Mouse (Mus musculus): ENCODE results near the gene Asf1b. TPM values are rescaled to one million over a fixed set of nuclear protein-coding genes. Genes with fewer than 3 reads are reported as not detected.

Asf1b gene
- polyA plus RNA-seq, 1 experiment: 3.1 TPM

Other genes with a start within 250 kb of the Asf1b start
- gene Ddx39, start 240.3 kb upstream of the Asf1b start, polyA plus RNA-seq (2012; rRNA removed): 24.8 and 36.4 TPM in 2 replicates
- gene Adgre5, start 214.2 kb upstream of the Asf1b start, polyA plus RNA-seq (2012; rRNA removed): 119 and 129 TPM in 2 replicates
- 39.4 and 48.3 TPM in 2 replicates for gene Adgrl1, start 55.4 kb upstream of the Asf1b start, polyA plus RNA-seq (2012; rRNA removed)
- gene Gm10644, start 302 bp upstream of the Asf1b start, polyA plus RNA-seq (2012; rRNA removed): 0.69 and 0.96 TPM in 2 replicates
- 74.4 and 81.2 TPM in 2 replicates for gene Prkaca, start 17.5 kb downstream of the Asf1b start, polyA plus RNA-seq (2012; rRNA removed)
- gene Samd1, start 42.2 kb downstream of the Asf1b start, polyA plus RNA-seq (2012; rRNA removed): 34.5 and 36.0 TPM in 2 replicates
- 0.18 and 0.19 TPM in 2 replicates for gene 1700067K01Rik, start 46.0 kb downstream of the Asf1b start, polyA plus RNA-seq (2012; rRNA removed)
- 0.14 and 0.15 TPM in 2 replicates for gene 2210011C24Rik, start 56.7 kb downstream of the Asf1b start, polyA plus RNA-seq (2012; rRNA removed)
- 0.21 and 0.24 TPM in 2 replicates for gene Palm3, start 66.0 kb downstream of the Asf1b start, polyA plus RNA-seq (2012; rRNA removed)
- 2.0 and 2.1 TPM in 2 replicates for gene Il27ra, start 87.1 kb downstream of the Asf1b start, polyA plus RNA-seq (2012; rRNA removed)
- 0.21 and 0.30 TPM in 2 replicates for gene Rln3, start 89.5 kb downstream of the Asf1b start, polyA plus RNA-seq (2012; rRNA removed)
- 2.0 and 2.3 TPM in 2 replicates for gene Gm10643, start 109.6 kb downstream of the Asf1b start, polyA plus RNA-seq (2012; rRNA removed)
- gene Rfx1, start 111.3 kb downstream of the Asf1b start, polyA plus RNA-seq (2012; rRNA removed): 8.0 and 11.0 TPM in 2 replicates
- 20.4 and 26.6 TPM in 2 replicates for gene Dcaf15, start 149.3 kb downstream of the Asf1b start, polyA plus RNA-seq (2012; rRNA removed)
- 0.66 and 1.1 TPM in 2 replicates for gene Podnl1, start 170.5 kb downstream of the Asf1b start, polyA plus RNA-seq (2012; rRNA removed)
- 18.5 and 22.3 TPM in 2 replicates for gene Cc2d1a, start 192.4 kb downstream of the Asf1b start, polyA plus RNA-seq (2012; rRNA removed)
- 0.62 and 0.74 TPM in 2 replicates for gene 4930432K21Rik, start 192.5 kb downstream of the Asf1b start, polyA plus RNA-seq (2012; rRNA removed)
- 0.13 TPM in 1 of 2 replicates, not detected in the other for gene Nanos3, start 229.7 kb downstream of the Asf1b start, polyA plus RNA-seq (2012; rRNA removed)